Mouse (Mus musculus) telencephalon, adult 2 months (tissue): ENCODE measurements around the gene Rb1.

Source experiments
- DNase-seq: peaks from one replicate; pipeline ENCODE4 v3.0.0-alpha.2; 2011; ENCODE audit warnings: low read depth, low spot score

Rb1 gene

GRCm38 (mm10) chr14:73325456-73326381 lies at the start of gene Rb1:
Rb1 (minus strand) TSS chr14:73325822.
- DNase-seq: no peak

- DNase-seq: no peak
Measured at GRCm38 (mm10) chr14:73374315-73374890, 48.8 kb upstream of the Rb1 start.

- DNase-seq: no peak
Measured at GRCm38 (mm10) chr14:73373606-73374005, 48.0 kb upstream of the Rb1 start.

- DNase-seq: no peak
Measured at GRCm38 (mm10) chr14:73372990-73373389, 47.4 kb upstream of the Rb1 start.

GRCm38 (mm10) chr14:73371577-73371976 lies 46.0 kb upstream of the Rb1 start:
- no peak for DNase-seq

GRCm38 (mm10) chr14:73370695-73371372 lies 45.2 kb upstream of the Rb1 start:
- DNase-seq: no peak

GRCm38 (mm10) chr14:73370078-73370670 lies 44.6 kb upstream of the Rb1 start:
- DNase-seq: no peak

GRCm38 (mm10) chr14:73369634-73370033 lies 44.0 kb upstream of the Rb1 start:
- no peak for DNase-seq

- no peak for DNase-seq
Measured at GRCm38 (mm10) chr14:73368966-73369365, 43.3 kb upstream of the Rb1 start.

GRCm38 (mm10) chr14:73368221-73368620 lies 42.6 kb upstream of the Rb1 start:
- no peak for DNase-seq

- no peak for DNase-seq
Measured at GRCm38 (mm10) chr14:73366278-73366677, 40.7 kb upstream of the Rb1 start.

- DNase-seq: no peak
Measured at GRCm38 (mm10) chr14:73363782-73364181, 38.2 kb upstream of the Rb1 start.

- no peak for DNase-seq
Measured at GRCm38 (mm10) chr14:73354700-73355099, 29.1 kb upstream of the Rb1 start.

GRCm38 (mm10) chr14:73351118-73351517 lies 25.5 kb upstream of the Rb1 start:
- DNase-seq: no peak

GRCm38 (mm10) chr14:73350029-73350428 lies 24.4 kb upstream of the Rb1 start:
- DNase-seq: no peak

GRCm38 (mm10) chr14:73349061-73349670 lies 23.5 kb upstream of the Rb1 start:
- no peak for DNase-seq

- DNase-seq: no peak
Measured at GRCm38 (mm10) chr14:73347302-73347701, 21.7 kb upstream of the Rb1 start.

GRCm38 (mm10) chr14:73345614-73346013 lies 20.0 kb upstream of the Rb1 start:
- DNase-seq: no peak

GRCm38 (mm10) chr14:73340051-73340755 lies 14.6 kb upstream of the Rb1 start:
- no peak for DNase-seq

GRCm38 (mm10) chr14:73339615-73340014 lies 14.0 kb upstream of the Rb1 start:
- no peak for DNase-seq
